Mouse (Mus musculus): ENCODE results near the gene Tmprss9. TPM values are rescaled to one million over a fixed set of nuclear protein-coding genes. Genes with fewer than 3 reads are reported as not detected.

The Tmprss9 gene
- total and polyA plus RNA-seq, 3 experiments: 0.15 to 0.25 TPM; not detected in 1

- no peaks in the 10 kb centered on the region for H3K27me3 ChIP-seq (ENCODE audit: control insufficient read depth in 1 of 2, insufficient read depth in 2 of 2, low read length in 2 of 2)
- TF ChIP-seq POLR2A (IDR thresholded peaks at IDR 0.05; ENCODE audit: control insufficient read depth in 1 of 2, insufficient read depth in 1 of 2, low read depth in 1 of 2, low read length in 2 of 2, poor library complexity in 1 of 2) (peak in 1 of 2 experiments; percentile 12; a peak in 1 of 4 replicates), ELF1 (IDR thresholded peaks at IDR 0.05; ENCODE audit: low read depth, low read length) (no peak), MXI1 (IDR thresholded peaks at IDR 0.05; ENCODE audit: low read depth, low read length) (no peak), MEF2A (IDR thresholded peaks at IDR 0.05; ENCODE audit: extremely low read depth, insufficient replicate concordance, low read depth, low read length, poor library complexity, severe bottlenecking) (no peak), MAFK (IDR thresholded peaks at IDR 0.05; ENCODE audit: borderline replicate concordance, low read depth, low read length) (no peak), SIN3A (IDR thresholded peaks at IDR 0.05; ENCODE audit: low read length) (0 out of 2 replicates have a peak, but pooled peaks have one; percentile 8), CHD2 (IDR thresholded peaks at IDR 0.05; ENCODE audit: low read length) (no peak), POLR2AphosphoS2 (IDR thresholded peaks at IDR 0.05; ENCODE audit: low read length) (no peak)
- peak; percentile 61 for DNase-seq (ENCODE audit: low read depth, low spot score)
Observed at GRCm38 (mm10) chr10:80935241-80935640, 63.6 kb downstream of the Tmprss9 start.

GRCm38 (mm10) chr10:80935698-80936097 is 64.0 kb downstream of the Tmprss9 start:
- H3K9ac ChIP-seq (ENCODE audit: control insufficient read depth, low read depth, low read length, poor library complexity, severe bottlenecking): no peak overlapping the region
- H3K79me2 ChIP-seq (ENCODE audit: control insufficient read depth, insufficient read depth, low read length, poor library complexity): peaks cover 6% of the 10 kb centered on the region
- H3K4me3 ChIP-seq (ENCODE audit: control insufficient read depth in 1 of 2, insufficient read depth in 1 of 2, low read depth in 2 of 2, low read length in 2 of 2): no peak overlapping the region
- no peaks in the 10 kb centered on the region for H3K27me3 ChIP-seq (ENCODE audit: control insufficient read depth in 1 of 2, insufficient read depth in 2 of 2, low read length in 2 of 2)
- H3K4me1 ChIP-seq (ENCODE audit: control insufficient read depth in 1 of 2, insufficient read depth in 2 of 2, low read length in 2 of 2): peaks cover 7 to 38% of the 10 kb centered on the region in 2 experiments
- H3K36me3 ChIP-seq (ENCODE audit: control insufficient read depth in 1 of 2, insufficient read depth in 2 of 2, low read length in 2 of 2): peaks cover 0 to 11% of the 10 kb centered on the region in 2 experiments; a peak in 2 of 4 replicates
- H3K9me3 ChIP-seq (replicated peaks; ENCODE audit: insufficient read depth, low read length): no peaks in the 10 kb centered on the region
- DNase-seq (ENCODE audit: low read depth, low spot score): no peak
- no peak overlapping the region for H3K27ac ChIP-seq (ENCODE audit: control insufficient read depth, low read depth, low read length)
- TF ChIP-seq ZMIZ1 (IDR thresholded peaks at IDR 0.05; ENCODE audit: low read depth, low read length) (no peak), SIN3A (IDR thresholded peaks at IDR 0.05; ENCODE audit: low read length) (0 out of 2 replicates have a peak, but pooled peaks have one; percentile 5), CHD2 (IDR thresholded peaks at IDR 0.05; ENCODE audit: low read length) (no peak), RCOR1 (IDR thresholded peaks at IDR 0.05; ENCODE audit: low read depth, low read length) (no peak), MAX (IDR thresholded peaks at IDR 0.05; ENCODE audit: low read length) (no peak)

More at GRCm38 (mm10) chr10:80935241-80935640, 63.6 kb downstream of the Tmprss9 start:
- H3K79me2 ChIP-seq (ENCODE audit: control insufficient read depth, insufficient read depth, low read length, poor library complexity): peaks cover 11% of the 10 kb centered on the region
- no peaks in the 10 kb centered on the region for H3K9me3 ChIP-seq (replicated peaks; ENCODE audit: insufficient read depth, low read length)
- 0 out of 4 replicates have a peak overlapping the region, but pooled peaks of 1 of the 2 experiments have one; percentile 5 for H3K4me3 ChIP-seq (ENCODE audit: control insufficient read depth in 1 of 2, insufficient read depth in 1 of 2, low read depth in 2 of 2, low read length in 2 of 2)
- peaks cover 7 to 38% of the 10 kb centered on the region in 2 experiments for H3K4me1 ChIP-seq (ENCODE audit: control insufficient read depth in 1 of 2, insufficient read depth in 2 of 2, low read length in 2 of 2)
- H3K27ac ChIP-seq (ENCODE audit: control insufficient read depth, low read depth, low read length): no peak overlapping the region
- H3K36me3 ChIP-seq (ENCODE audit: control insufficient read depth in 1 of 2, insufficient read depth in 2 of 2, low read length in 2 of 2): peaks cover 0 to 11% of the 10 kb centered on the region in 2 experiments; a peak in 2 of 4 replicates
- 0 out of 2 replicates have a peak overlapping the region, but pooled peaks have one; percentile 15 for H3K9ac ChIP-seq (ENCODE audit: control insufficient read depth, low read depth, low read length, poor library complexity, severe bottlenecking)

- H3K9me3 ChIP-seq (replicated peaks; ENCODE audit: insufficient read depth, low read length): no peaks in the 10 kb centered on the region
- no peak overlapping the region for H3K27ac ChIP-seq (ENCODE audit: control insufficient read depth, low read depth, low read length)
- H3K4me1 ChIP-seq (ENCODE audit: control insufficient read depth in 1 of 2, insufficient read depth in 2 of 2, low read length in 2 of 2): peaks cover 7 to 34% of the 10 kb centered on the region in 2 experiments
- peak; percentile 52 for DNase-seq (ENCODE audit: low read depth, low spot score)
- TF ChIP-seq MYB (IDR thresholded peaks at IDR 0.05; ENCODE audit: low read depth, low read length) (no peak), MAFK (IDR thresholded peaks at IDR 0.05; ENCODE audit: borderline replicate concordance, low read depth, low read length) (no peak), JUND (IDR thresholded peaks at IDR 0.05; ENCODE audit: low read depth, low read length) (no peak)
- H3K79me2 ChIP-seq (ENCODE audit: control insufficient read depth, insufficient read depth, low read length, poor library complexity): peaks cover 3% of the 10 kb centered on the region; the same call in 1 of the 2 replicates
- peak overlapping the region; percentile 33; the same call in 1 of the 2 replicates for H3K9ac ChIP-seq (ENCODE audit: control insufficient read depth, low read depth, low read length, poor library complexity, severe bottlenecking)
- no peaks in the 10 kb centered on the region for H3K27me3 ChIP-seq (ENCODE audit: control insufficient read depth in 1 of 2, insufficient read depth in 2 of 2, low read length in 2 of 2)
- peaks cover 0 to 10% of the 10 kb centered on the region in 2 experiments; a peak in 2 of 4 replicates for H3K36me3 ChIP-seq (ENCODE audit: control insufficient read depth in 1 of 2, insufficient read depth in 2 of 2, low read length in 2 of 2)
- peak overlapping the region in 1 of 2 experiments; percentile 36; a peak in 2 of 4 replicates for H3K4me3 ChIP-seq (ENCODE audit: control insufficient read depth in 1 of 2, insufficient read depth in 1 of 2, low read depth in 2 of 2, low read length in 2 of 2)
Observed at GRCm38 (mm10) chr10:80936135-80936809, 64.6 kb downstream of the Tmprss9 start.
